Mouse (Mus musculus) liver, adult (tissue): Measurements from ENCODE around the gene Ablim2.

Experiments used
- GATA4 ChIP-seq: IDR thresholded peaks from 2 replicates; pipeline ENCODE4 v1.6.1; 2014; ENCODE audit warnings: mild to moderate bottlenecking, low read length; ENCODE audit not compliant: insufficient replicate concordance

The Ablim2 gene

DNA sequence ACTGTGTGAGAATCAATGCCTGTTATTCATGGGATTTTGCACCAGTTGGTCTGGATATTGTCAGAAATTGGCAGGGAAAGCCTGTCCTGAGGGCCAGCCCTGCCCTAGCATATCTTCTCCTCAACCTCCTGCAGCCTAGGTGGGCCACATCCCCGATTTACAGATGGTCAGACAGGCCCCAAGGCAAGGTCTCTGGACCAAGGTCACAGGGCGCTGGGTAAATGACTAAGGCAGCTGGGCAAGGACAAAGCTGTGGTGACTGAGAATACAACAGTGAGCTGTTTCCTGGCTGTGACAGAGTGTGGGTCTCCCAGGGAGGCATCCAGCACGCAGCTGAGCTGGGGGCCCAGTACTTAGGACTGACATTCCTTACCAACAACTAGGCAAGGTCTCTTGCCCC lies 23.4 kb downstream of the Ablim2 start:
- TF ChIP-seq GATA4: no peak

DNA sequence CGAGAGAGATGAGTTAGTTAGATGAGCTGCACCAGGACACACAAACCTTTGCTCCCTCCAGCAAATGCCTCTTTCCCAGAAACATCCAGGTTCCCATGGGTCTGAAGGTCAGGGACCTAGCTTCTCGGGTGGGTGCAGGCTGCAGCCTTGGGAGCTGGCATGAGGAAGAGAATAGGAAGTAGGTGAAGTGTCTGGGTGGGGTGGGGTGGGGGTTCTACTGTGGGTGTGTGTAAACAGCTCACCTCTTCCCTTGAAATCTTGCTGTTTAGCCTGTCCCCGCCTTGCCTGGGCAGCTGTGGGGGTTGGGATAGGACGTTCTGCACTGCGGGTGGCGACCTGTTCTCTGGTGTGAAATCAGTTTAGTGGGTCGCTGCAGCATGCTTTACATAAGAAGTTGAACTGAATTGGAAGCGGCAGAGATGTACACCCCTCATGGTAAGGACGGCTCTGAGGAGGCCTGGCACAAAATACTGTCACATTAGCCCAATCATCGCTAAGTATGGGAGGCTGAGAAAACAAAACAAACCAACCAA lies 25.0 kb downstream of the Ablim2 start:
- no peak for TF ChIP-seq GATA4

DNA sequence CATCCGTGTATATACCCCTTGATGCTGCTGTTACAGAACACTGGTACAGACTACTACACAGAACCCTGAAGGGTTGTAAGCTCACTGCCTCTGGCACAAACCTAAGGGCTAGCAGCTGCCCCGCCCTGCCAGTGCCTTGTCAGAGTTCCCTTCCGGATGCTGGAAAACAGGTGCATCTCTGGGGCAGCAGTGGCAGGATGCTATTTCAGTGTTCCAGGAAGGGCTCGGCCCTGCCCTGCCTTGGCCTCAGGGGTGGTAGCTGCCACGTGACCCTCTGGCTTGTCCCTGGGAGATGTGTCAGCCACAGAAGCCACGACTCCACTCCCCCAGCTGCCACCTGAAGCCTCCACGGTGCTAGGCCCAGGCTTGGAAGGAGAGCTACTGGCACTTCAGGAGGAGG lies 28.2 kb downstream of the Ablim2 start:
- no peak for TF ChIP-seq GATA4

DNA sequence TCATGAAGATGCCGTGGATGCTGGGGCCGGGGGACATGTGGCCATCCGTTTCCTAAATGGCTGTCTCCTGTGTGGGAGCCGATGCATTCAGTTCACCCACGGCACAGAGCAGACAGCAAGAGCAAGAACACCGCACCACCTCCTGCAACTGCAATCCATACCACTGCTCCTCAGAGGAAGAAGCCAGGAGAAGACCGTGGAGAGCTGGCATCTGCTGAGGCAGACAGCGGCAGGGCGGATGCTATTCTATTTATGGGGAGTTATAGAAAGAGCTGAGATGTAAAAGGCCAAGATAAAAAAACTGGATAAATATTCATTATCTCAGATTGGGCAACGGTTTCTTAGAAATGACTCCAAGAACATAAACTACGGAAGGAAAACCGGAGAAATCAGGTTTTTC lies 30.2 kb downstream of the Ablim2 start:
- TF ChIP-seq GATA4: no peak

DNA sequence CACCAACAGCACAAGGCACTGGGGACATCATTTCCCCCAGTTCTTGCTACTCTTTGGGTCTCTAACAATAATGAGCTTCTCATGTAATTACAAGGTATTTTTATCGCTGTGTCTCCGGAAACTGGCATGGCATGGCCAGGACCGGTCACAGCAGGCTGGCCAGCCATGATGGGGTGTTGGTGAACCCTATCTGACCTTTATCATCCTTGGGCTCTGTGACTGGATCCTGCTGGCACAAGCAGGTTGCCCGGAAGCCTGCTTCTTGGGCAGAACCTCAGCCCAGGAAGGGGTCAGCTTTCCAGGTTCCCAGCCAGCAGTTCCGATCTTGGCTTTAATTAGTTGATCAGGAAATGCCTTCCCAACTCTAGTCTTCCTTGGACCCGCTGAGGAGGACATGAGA lies 31.0 kb downstream of the Ablim2 start:
- TF ChIP-seq GATA4: no peak

DNA sequence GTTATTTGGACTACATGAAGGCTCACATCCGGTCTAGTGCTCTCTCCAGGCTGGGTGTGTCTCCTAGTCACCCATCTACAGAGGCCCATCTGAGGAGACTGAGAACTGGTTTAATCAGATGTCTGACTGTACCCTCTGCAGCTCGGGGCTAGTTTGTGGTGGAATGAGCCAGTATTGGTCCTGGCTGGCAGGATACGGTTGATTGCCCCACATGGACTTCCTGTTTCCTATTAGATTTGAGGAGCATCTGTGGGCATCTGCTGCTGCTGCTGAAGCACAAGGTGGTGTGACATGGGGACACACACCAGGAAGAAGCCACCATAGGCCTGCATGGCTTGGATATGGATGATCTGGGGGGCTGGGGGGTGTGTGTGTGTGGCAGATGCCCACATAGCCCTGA lies 32.0 kb downstream of the Ablim2 start:
- TF ChIP-seq GATA4: no peak

DNA sequence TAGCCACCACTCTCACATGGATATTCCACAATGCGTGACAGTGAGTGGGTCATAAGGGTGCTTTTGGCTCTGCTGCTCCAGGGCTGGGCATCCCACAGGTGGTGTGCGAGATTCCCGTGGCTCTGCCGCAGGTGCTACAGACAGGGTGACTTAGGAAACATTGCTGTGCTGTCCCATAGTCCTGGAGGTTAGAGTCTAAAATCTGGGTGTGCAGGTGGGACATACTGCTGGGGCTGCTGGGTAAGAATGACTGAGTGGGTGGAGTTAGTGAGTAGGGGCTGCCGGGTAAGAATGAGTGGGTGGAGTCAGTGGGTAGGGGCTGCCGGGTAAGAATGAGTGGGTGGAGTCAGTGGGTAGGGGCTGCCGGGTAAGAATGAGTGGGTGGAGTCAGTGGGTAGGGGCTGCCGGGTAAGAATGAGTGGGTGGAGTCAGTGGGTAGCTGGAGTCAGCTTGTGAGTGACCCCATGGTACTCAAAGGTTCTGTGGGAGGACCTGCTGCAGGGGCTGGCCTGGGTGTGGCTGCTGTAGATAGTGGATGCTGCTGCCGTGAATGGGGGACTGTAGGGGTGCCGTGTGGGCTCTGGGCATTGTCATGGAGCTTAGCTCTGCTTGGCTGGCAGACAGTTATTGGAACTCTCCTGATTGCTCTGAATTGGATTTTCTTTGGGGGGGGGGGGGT lies 32.8 kb downstream of the Ablim2 start:
- TF ChIP-seq GATA4: no peak

DNA sequence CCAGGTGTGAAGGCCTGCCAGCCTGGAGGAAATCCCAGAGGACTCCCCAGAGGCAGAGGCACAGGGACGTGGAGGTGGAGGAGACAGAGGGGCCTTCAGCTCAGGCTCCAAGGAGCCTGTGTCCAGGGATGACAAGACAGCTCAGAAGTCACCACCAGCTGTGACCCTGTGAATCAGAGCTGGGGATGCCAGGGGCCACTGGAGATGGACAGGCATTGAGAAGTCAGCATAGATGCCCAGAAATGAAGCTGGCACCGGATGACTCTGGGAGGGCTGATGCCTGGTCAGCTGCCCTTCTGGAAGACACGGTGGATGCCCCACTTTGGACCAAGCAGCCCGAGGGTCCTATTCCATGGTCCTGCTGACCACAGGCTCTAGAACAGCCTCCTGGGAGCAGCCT lies 36.3 kb downstream of the Ablim2 start:
- no peak for TF ChIP-seq GATA4

DNA sequence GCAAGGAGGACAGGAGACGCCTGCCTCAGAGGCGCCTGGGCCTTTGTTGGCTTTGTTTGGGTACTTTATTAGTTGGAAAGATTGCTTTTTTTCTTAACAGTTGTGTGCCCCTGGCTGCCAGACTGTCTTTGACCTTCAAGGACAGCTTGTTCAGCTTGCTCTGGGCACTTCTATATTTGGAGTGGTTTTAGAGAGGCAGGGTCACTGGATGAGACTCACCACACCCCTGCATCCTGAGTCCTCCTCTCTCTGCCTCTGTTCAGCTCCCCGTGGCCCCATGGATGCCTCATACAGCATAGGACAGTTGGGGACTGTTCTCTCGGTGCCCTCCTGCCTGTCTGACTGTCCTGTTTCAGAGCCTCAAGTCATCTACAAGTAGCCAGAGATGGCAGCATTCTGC lies 37.3 kb downstream of the Ablim2 start:
- TF ChIP-seq GATA4: no peak

DNA sequence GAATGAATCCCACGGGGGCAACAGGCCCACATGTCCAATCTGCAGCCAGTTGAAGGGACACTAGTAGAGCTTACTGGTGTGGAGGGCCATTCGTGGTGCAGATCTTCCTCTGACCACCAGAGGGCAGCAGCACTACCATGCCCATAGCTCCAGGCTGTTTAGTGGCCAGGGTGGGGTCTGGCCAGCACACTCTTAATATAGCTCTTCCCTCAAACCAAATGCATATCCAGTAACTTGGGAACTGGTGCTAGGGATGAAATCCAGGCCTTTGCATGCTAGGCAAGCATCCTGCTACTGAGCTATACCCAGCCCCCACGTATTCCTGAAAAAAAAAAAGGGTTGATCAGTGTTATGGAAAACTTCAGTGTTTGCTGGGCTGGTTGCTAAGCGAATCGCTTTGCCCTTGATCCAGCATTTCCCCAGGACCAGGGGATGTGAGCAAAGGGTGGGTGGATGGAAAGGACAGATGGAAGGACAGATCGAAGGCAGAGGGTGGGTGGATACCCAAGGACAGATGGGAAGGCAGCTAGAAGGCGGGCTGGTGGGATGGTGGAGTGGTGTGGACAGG lies 37.9 kb downstream of the Ablim2 start:
- TF ChIP-seq GATA4: no peak

DNA sequence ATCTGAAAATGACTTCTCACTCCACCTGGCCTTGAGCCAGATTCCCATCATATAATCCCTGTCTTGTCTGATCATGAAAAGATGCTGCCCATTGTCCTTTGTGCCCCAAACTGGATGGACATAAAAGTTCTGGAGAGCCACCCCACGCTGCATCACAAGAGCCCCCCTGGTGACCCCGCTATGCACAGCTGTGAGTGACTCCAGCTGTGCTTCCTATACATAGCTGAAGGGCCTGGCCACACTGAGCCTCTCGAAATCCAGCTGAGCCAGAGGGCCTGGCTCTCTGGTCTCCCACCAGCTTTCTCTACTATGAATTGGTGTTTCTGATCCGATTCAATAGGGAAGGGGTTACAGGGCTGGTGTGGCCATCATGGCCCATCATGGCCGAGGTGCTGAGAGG lies 38.5 kb downstream of the Ablim2 start:
- no peak for TF ChIP-seq GATA4

DNA sequence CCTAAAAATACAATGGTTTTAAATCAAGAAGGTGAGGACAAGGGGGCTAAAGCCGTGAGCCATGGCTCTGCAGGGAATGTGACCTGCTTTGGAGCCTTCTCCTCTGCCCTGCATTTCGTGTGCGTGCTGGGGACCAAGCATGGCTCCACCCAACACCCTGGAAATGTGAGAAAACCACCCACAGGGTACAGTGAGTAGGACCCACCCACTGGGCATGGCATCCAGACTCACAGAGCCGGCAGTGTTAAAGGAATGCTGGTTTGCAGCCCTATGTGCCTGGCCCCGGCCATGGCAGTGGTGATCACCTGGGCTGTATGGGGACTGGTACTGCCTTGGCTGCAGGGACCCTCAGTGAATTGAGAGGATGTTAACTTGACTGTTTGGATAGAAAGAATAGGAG lies 41.4 kb downstream of the Ablim2 start:
- TF ChIP-seq GATA4: no peak

DNA sequence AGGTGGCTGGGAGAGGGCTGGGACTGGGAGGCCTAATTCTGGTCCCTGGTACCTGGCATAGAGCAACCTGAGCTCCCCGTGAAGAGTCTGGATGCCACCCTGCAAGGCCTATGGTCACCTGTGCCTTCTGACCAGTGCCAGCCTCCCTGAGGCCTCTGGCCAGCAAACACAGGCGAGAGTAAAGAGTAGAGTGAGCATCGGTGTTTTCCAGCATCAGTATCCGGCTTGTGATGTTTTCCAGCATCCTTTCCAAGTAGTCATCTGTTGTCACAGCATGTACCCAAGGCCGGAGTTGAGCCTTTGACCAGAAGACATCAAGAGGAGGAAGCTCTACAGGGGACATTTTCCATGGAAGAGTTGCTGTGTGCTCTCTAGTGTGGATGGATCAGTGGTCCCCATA lies 45.7 kb downstream of the Ablim2 start:
- no peak for TF ChIP-seq GATA4

DNA sequence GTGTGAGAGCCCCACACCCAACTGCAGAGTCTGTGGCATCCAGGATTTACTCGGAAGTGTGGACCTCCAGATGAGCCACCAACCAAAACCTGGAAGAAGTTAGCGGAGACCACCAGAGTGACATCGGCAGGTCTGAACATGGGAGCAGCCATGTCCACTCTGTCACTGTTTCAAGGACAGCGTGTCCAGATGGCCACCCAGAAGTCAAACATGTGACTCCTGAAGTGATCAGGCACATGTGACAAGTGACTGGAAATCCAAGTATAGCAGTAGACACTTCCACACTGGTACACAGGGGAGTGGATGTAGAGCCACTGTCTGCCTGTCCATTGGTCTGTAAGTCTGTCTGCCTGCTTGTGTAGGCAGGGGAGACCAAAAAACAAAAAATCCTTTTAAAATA lies 47.0 kb downstream of the Ablim2 start:
- TF ChIP-seq GATA4: no peak

DNA sequence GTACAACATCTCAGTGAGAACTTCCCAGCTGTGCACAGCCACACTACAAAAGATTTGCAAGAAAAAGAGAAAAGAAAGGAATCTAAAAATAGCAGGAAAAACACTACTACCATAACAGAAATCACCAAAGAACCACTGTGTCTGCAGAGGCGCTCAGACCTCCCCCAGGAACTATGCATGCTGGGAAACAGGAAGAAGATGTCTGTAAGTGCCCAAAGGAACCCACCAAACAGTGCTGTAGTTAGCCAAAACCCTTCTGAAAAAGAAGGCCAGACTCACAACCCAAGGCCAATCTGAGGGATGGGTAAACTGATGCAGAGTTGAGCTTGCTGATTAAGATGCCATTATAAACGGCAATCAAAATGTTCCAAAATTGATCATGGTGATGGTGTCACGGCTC lies 47.5 kb downstream of the Ablim2 start:
- no peak for TF ChIP-seq GATA4

DNA sequence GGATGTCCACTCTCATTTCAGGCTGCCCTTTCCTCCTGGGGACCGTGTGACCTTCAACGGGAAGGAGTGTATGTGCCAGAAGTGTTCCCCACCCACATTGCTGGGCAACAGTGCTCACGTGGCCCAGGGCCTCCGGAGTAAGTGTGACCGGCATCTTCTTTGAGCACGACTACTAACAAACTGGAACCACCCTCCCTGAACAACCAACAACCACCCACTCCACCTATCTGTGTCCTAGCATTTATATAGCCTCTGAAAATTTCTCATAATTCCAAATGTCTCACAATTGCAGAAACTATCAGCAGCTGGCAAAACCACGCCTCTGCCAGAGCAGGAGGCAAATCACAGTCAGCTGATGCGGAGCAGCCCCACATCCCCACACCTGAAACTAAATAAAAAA lies 49.3 kb downstream of the Ablim2 start:
- TF ChIP-seq GATA4: no peak

DNA sequence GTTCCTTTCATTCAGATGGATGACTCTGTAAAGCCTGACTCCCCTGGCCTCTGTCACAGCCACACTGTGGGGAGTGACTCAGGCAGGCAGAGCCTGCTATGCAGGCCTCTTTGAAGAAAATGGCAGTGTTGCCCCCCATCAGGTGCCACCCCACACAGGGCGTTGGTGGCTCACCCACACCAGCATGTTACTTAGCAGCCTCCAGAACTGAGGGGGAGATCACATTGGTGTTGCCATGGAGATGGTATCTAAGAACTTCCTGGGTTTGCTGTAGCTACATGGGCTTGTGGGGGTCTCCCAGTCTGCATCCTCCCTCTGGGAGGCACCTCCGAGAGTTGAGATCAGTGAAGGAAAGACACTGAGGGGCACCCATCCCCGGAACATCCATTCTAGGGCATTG lies 52.8 kb downstream of the Ablim2 start:
- TF ChIP-seq GATA4: no peak
